Mouse (Mus musculus): ENCODE measurements around the gene Ppm1h. TPM values are rescaled to one million over a fixed set of nuclear protein-coding genes. Genes with fewer than 3 reads are reported as not detected.
"Not testable (repeated sequence)": the region's sequence is repeated elsewhere in the genome, so short reads cannot be mapped to it uniquely, and the experiment has no call there.

The Ppm1h gene
- polyA plus RNA-seq, 1 experiment from 2014 or later: 10.4 TPM

- Histone ChIP-seq H3K4me3 (ENCODE audit: low read depth, low read length) (no peak overlapping the region), H3K27ac (ENCODE audit: low read length) (no peak overlapping the region), H3K9me3 (ENCODE audit: low read length) (no peaks in the 10 kb centered on the region), H3K36me3 (ENCODE audit: insufficient read depth, low read length) (no peaks in the 10 kb centered on the region), H3K4me1 (ENCODE audit: insufficient read depth, low read depth, low read length) (peaks cover 5% of the 10 kb centered on the region; the same call in 1 of the 2 replicates), H3K4me2 (replicated peaks; ENCODE audit: low read depth, low read length) (no peak overlapping the region), H3K9ac (replicated peaks; ENCODE audit: low read depth) (no peak overlapping the region), H3K27me3 (replicated peaks; ENCODE audit: insufficient read depth, low read length) (no peaks in the 10 kb centered on the region)
- DNase-seq (ENCODE audit: low spot score) (peak; percentile 49), ATAC-seq (peak; percentile 58; the same call in 1 of the 2 replicates)
- TF ChIP-seq CTCF (IDR thresholded peaks at IDR 0.05) (no peak), EP300 (IDR thresholded peaks at IDR 0.05) (no peak)
- WGBS: 27% methylated on average over 13 of the region's 13 CpGs
Measured at GRCm38 (mm10) chr10:122931193-122931832, 252.8 kb downstream of the Ppm1h start.

GRCm38 (mm10) chr10:122931851-122932550 is 253.4 kb downstream of the Ppm1h start:
- Histone ChIP-seq H3K9me3 (ENCODE audit: low read length) (no peaks in the 10 kb centered on the region), H3K9ac (replicated peaks; ENCODE audit: low read depth) (no peak overlapping the region), H3K36me3 (ENCODE audit: insufficient read depth, low read length) (no peaks in the 10 kb centered on the region), H3K27me3 (replicated peaks; ENCODE audit: insufficient read depth, low read length) (no peaks in the 10 kb centered on the region), H3K4me1 (ENCODE audit: insufficient read depth, low read depth, low read length) (peaks cover 5% of the 10 kb centered on the region; the same call in 1 of the 2 replicates), H3K4me3 (ENCODE audit: low read depth, low read length) (no peak overlapping the region), H3K4me2 (replicated peaks; ENCODE audit: low read depth, low read length) (no peak overlapping the region), H3K27ac (ENCODE audit: low read length) (no peak overlapping the region)
- DNase-seq (ENCODE audit: low spot score) (no peak), ATAC-seq (no peak)
- TF ChIP-seq CTCF (IDR thresholded peaks at IDR 0.05) (no peak), EP300 (IDR thresholded peaks at IDR 0.05) (no peak)
- WGBS: 84% methylated on average over 10 of the region's 10 CpGs

GRCm38 (mm10) chr10:122933053-122933838 is 254.7 kb downstream of the Ppm1h start:
- Histone ChIP-seq H3K9ac (replicated peaks; ENCODE audit: low read depth) (no peak overlapping the region), H3K27ac (ENCODE audit: low read length) (no peak overlapping the region), H3K36me3 (ENCODE audit: insufficient read depth, low read length) (no peaks in the 10 kb centered on the region), H3K4me3 (ENCODE audit: low read depth, low read length) (no peak overlapping the region), H3K9me3 (ENCODE audit: low read length) (no peaks in the 10 kb centered on the region), H3K4me1 (ENCODE audit: insufficient read depth, low read depth, low read length) (peaks cover 5% of the 10 kb centered on the region; the same call in 1 of the 2 replicates), H3K4me2 (replicated peaks; ENCODE audit: low read depth, low read length) (no peak overlapping the region), H3K27me3 (replicated peaks; ENCODE audit: insufficient read depth, low read length) (no peaks in the 10 kb centered on the region)
- DNase-seq (ENCODE audit: low spot score) (peak; percentile 55), ATAC-seq (peak; percentile 68)
- TF ChIP-seq EP300 (IDR thresholded peaks at IDR 0.05): no peak
- TF ChIP-seq CTCF (IDR thresholded peaks at IDR 0.05): no peak
- 53% methylated on average over 15 of the region's 15 CpGs for WGBS

- not testable (repeated sequence) for H3K4me2 ChIP-seq (replicated peaks; ENCODE audit: low read depth, low read length); H3K27me3 ChIP-seq (replicated peaks; ENCODE audit: insufficient read depth, low read length); H3K27ac ChIP-seq (ENCODE audit: low read length); DNase-seq (ENCODE audit: low spot score); H3K4me1 ChIP-seq (ENCODE audit: insufficient read depth, low read depth, low read length); H3K36me3 ChIP-seq (ENCODE audit: insufficient read depth, low read length); H3K4me3 ChIP-seq (ENCODE audit: low read depth, low read length); ATAC-seq; H3K9ac ChIP-seq (replicated peaks; ENCODE audit: low read depth); H3K9me3 ChIP-seq (ENCODE audit: low read length)
- no CpG with 5 or more reads among the region's 4 CpGs for WGBS
Measured at GRCm38 (mm10) chr10:122935406-122935805, 256.8 kb downstream of the Ppm1h start.

DNA sequence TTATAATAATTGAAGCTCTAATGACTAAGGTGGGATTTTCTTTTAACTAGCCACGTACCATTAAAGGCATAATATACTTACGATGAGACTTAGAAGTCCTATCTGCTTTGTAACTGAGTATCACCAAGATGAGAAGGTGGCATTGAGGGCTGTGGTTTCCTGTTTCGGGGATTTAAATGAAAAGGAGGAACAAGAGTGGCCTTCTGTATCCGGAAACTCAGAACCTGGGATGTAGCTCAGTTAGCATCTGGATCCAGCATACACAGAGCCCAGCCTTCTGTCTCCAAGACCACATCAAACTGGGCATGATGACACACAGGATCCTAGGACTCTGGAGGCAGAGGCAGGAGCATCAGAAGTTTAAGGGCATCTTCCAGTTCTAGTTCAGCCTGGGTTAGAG is 258.8 kb downstream of the Ppm1h start:
- DNase-seq (ENCODE audit: low spot score); H3K9ac ChIP-seq (replicated peaks; ENCODE audit: low read depth); H3K27me3 ChIP-seq (replicated peaks; ENCODE audit: insufficient read depth, low read length); H3K4me3 ChIP-seq (ENCODE audit: low read depth, low read length); ATAC-seq; H3K9me3 ChIP-seq (ENCODE audit: low read length); H3K36me3 ChIP-seq (ENCODE audit: insufficient read depth, low read length); H3K4me2 ChIP-seq (replicated peaks; ENCODE audit: low read depth, low read length); H3K27ac ChIP-seq (ENCODE audit: low read length); H3K4me1 ChIP-seq (ENCODE audit: insufficient read depth, low read depth, low read length): not testable (repeated sequence)
- WGBS: no CpG with 5 or more reads among the region's 4 CpGs

GRCm38 (mm10) chr10:122939546-122939945 is 261.0 kb downstream of the Ppm1h start:
- no peaks in the 10 kb centered on the region for H3K27me3 ChIP-seq (replicated peaks; ENCODE audit: insufficient read depth, low read length)
- TF ChIP-seq CTCF (IDR thresholded peaks at IDR 0.05): no peak
- no peak for TF ChIP-seq EP300 (IDR thresholded peaks at IDR 0.05)
- H3K9ac ChIP-seq (replicated peaks; ENCODE audit: low read depth): no peak overlapping the region
- no peak overlapping the region for H3K4me2 ChIP-seq (replicated peaks; ENCODE audit: low read depth, low read length)
- no peaks in the 10 kb centered on the region for H3K4me1 ChIP-seq (ENCODE audit: insufficient read depth, low read depth, low read length)
- WGBS: 90% methylated on average over 10 of the region's 10 CpGs
- DNase-seq (ENCODE audit: low spot score) (no peak), ATAC-seq (no peak)
- H3K4me3 ChIP-seq (ENCODE audit: low read depth, low read length): no peak overlapping the region
- H3K9me3 ChIP-seq (ENCODE audit: low read length): no peaks in the 10 kb centered on the region
- H3K27ac ChIP-seq (ENCODE audit: low read length): no peak overlapping the region
- no peaks in the 10 kb centered on the region for H3K36me3 ChIP-seq (ENCODE audit: insufficient read depth, low read length)

Data from lung, postnatal 0 days (tissue).